Mouse (Mus musculus) C2C12 (cell line): ENCODE data around the gene Tes3-ps. TPM values are rescaled to one million over a fixed set of nuclear protein-coding genes. Genes with fewer than 3 reads are reported as not detected.

Source experiments
- H3K27me3 ChIP-seq: one replicate; pipeline ENCODE4 v1.6.1; 2011; ENCODE audit not compliant: control insufficient read depth, insufficient read depth, insufficient read length
- H3K36me3 ChIP-seq: one replicate; pipeline ENCODE4 v1.6.1; 2011; ENCODE audit not compliant: control insufficient read depth, insufficient read depth
- H3K4me3 ChIP-seq: one replicate; pipeline ENCODE4 v1.5.1; 2011; ENCODE audit warnings: mild to moderate bottlenecking, control low read depth; ENCODE audit not compliant: poor library complexity, insufficient read depth, severe bottlenecking
- H3K79me2 ChIP-seq: one replicate; pipeline ENCODE4 v1.6.1; 2011; ENCODE audit not compliant: control insufficient read depth, insufficient read depth
- H3K79me3 ChIP-seq: one replicate; pipeline ENCODE4 v1.6.1; 2011; ENCODE audit warnings: low read depth, control low read depth
- H3ac ChIP-seq: one replicate; pipeline ENCODE3; 2011; ENCODE audit warnings: low read depth; ENCODE audit not compliant: control insufficient read depth, insufficient read length
- CEBPB ChIP-seq: IDR thresholded peaks from one replicate; pipeline ENCODE4 v1.6.1; 2011; ENCODE audit warnings: low read depth, mild to moderate bottlenecking, control low read depth, moderate library complexity
- CTCF ChIP-seq: IDR thresholded peaks from one replicate; pipeline ENCODE4 v1.5.1; 2011; ENCODE audit not compliant: control insufficient read depth, insufficient read depth, insufficient read length
- FOSL1 ChIP-seq: IDR thresholded peaks from one replicate; pipeline ENCODE4 v1.8.0; 2011; ENCODE audit warnings: mild to moderate bottlenecking, low read length; ENCODE audit not compliant: poor library complexity, insufficient read depth, severe bottlenecking
- MAX ChIP-seq: IDR thresholded peaks from one replicate; pipeline ENCODE4 v1.6.1; 2011; ENCODE audit warnings: mild to moderate bottlenecking, control low read depth
- MYOD1 ChIP-seq: IDR thresholded peaks from one replicate; pipeline ENCODE4 v1.6.1; 2011; ENCODE audit warnings: low read depth; ENCODE audit not compliant: control insufficient read depth, insufficient read length
- MYOG ChIP-seq: IDR thresholded peaks from one replicate; pipeline ENCODE4 v1.6.1; 2011; ENCODE audit not compliant: control insufficient read depth, insufficient read length; ENCODE audit errors: extremely low read depth
- USF1 ChIP-seq: IDR thresholded peaks from one replicate; pipeline ENCODE4 v1.6.1; 2011; ENCODE audit warnings: low read depth, mild to moderate bottlenecking, control low read depth, moderate library complexity
- long read RNA-seq, 2 experiments: library from polyadenylated mRNA; unstranded; transcript quantifications; one replicate each; pipeline ENCODE4 v2.0.0; 2019 to 2020
- polyA plus RNA-seq: library from polyadenylated mRNA; unstranded; fragments of >200 nt; fragmentation: generic; extraction: Trizol; gene quantifications from one replicate; pipeline ENCODE4 v1.2.1, GENCODE M21; 2012; ENCODE audit warnings: missing spikeins

Tes3-ps gene
- 0.59 TPM for polyA plus RNA-seq
- long read RNA-seq, experiment 1, result 0 reads
- long read RNA-seq, experiment 2, partial matches to known transcripts, result 0 of 1 reads
- long read RNA-seq, experiment 2, other reads (novel, unspliced or antisense), result 0 of 1 reads

GRCm38 (mm10) chr13:49492376-49493368 is at the start of gene Tes3-ps:
Tes3-ps (plus strand) TSS chr13:49493318.
- Histone ChIP-seq H3K36me3 (no peaks in the 10 kb centered on the region), H3K79me3 (no peaks in the 10 kb centered on the region), H3ac (no peak within 1 kb of the TSS), H3K4me3 (no peak within 1 kb of the TSS), H3K79me2 (no peaks in the 10 kb centered on the region), H3K27me3 (no peaks in the 10 kb centered on the region)
- TF ChIP-seq MYOG (no peak), MYOD1 (peak; percentile 80), CTCF (no peak), CEBPB (no peak)

- no peaks in the 10 kb centered on the region for H3K79me2 ChIP-seq
- H3K79me3 ChIP-seq, result no peaks in the 10 kb centered on the region
- TF ChIP-seq MYOG (no peak), USF1 (no peak), FOSL1 (no peak), MYOD1 (no peak), CTCF (no peak), MAX (no peak), CEBPB (no peak)
- no peak overlapping the region for H3ac ChIP-seq
- no peak overlapping the region for H3K4me3 ChIP-seq
- peaks cover 36% of the 10 kb centered on the region for H3K36me3 ChIP-seq
- no peaks in the 10 kb centered on the region for H3K27me3 ChIP-seq
These were observed 48.7 kb upstream of the Tes3-ps start for GRCm38 (mm10) chr13:49444451-49444850.

GRCm38 (mm10) chr13:49449318-49449749 is 43.8 kb upstream of the Tes3-ps start:
- H3K36me3 ChIP-seq, result peaks cover 43% of the 10 kb centered on the region
- no peak overlapping the region for H3ac ChIP-seq
- TF ChIP-seq FOSL1, result no peak
- peak; percentile 81 for TF ChIP-seq CTCF
- no peaks in the 10 kb centered on the region for H3K79me3 ChIP-seq
- no peaks in the 10 kb centered on the region for H3K27me3 ChIP-seq
- H3K79me2 ChIP-seq, result no peaks in the 10 kb centered on the region
- no peak overlapping the region for H3K4me3 ChIP-seq

GRCm38 (mm10) chr13:49460276-49460675 is 32.8 kb upstream of the Tes3-ps start:
- Histone ChIP-seq H3ac (no peak overlapping the region), H3K27me3 (no peaks in the 10 kb centered on the region), H3K36me3 (peaks cover 58% of the 10 kb centered on the region), H3K79me2 (no peaks in the 10 kb centered on the region), H3K4me3 (no peak overlapping the region), H3K79me3 (no peaks in the 10 kb centered on the region)
- TF ChIP-seq MYOG, result no peak
- peak; percentile 62 for TF ChIP-seq CEBPB

GRCm38 (mm10) chr13:49460692-49461414 is 32.3 kb upstream of the Tes3-ps start:
- no peak overlapping the region for H3K4me3 ChIP-seq
- H3K79me3 ChIP-seq, result no peaks in the 10 kb centered on the region
- no peak overlapping the region for H3ac ChIP-seq
- H3K36me3 ChIP-seq, result peaks cover 61% of the 10 kb centered on the region
- H3K27me3 ChIP-seq, result no peaks in the 10 kb centered on the region
- TF ChIP-seq CTCF, result no peak
- no peak for TF ChIP-seq MYOD1
- no peak for TF ChIP-seq MAX
- TF ChIP-seq CEBPB, result no peak
- TF ChIP-seq USF1, result no peak
- no peak for TF ChIP-seq MYOG
- TF ChIP-seq FOSL1, result no peak
- no peaks in the 10 kb centered on the region for H3K79me2 ChIP-seq
